Mouse (Mus musculus): ENCODE data around the gene Aqp2.

- TF ChIP-seq CTCF (conservative IDR thresholded peaks at IDR 0.05; ENCODE audit: insufficient read depth, insufficient read length, low read depth, low read length) (no peak), POLR2A (IDR thresholded peaks at IDR 0.05; ENCODE audit: low read depth, low read length) (no peak)
Measured at GRCm38 (mm10) chr15:99618595-99618994, 39.7 kb downstream of the Aqp2 start.
